Mouse (Mus musculus) urinary bladder, postnatal 25 days (tissue): Measurements from ENCODE around the gene Safb.

ENCODE experiments used
- DNase-seq: peaks from one replicate; pipeline ENCODE4 v3.0.0; 2022; ENCODE audit warnings: low spot score

The Safb gene

DNA sequence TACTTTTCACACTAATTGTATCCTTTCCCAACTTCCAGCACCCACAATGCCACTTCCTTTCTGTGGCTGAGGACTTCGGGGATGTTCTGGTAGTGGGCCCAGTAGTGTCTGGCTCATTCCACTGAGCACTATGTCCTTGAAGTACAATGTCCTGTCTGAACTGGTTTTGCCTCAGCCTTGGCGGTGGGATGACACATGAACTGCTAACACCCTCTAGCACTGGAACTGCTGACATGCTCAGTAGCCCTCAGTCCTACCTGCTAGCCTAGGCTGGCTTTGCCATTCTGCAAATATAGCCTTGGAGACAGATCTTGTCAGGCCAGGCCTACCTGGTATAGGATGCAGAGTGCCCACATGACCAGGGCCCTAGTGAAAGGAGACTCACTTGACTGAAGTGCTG, 22.8 kb upstream of the Safb start:
- no peak for DNase-seq

DNA sequence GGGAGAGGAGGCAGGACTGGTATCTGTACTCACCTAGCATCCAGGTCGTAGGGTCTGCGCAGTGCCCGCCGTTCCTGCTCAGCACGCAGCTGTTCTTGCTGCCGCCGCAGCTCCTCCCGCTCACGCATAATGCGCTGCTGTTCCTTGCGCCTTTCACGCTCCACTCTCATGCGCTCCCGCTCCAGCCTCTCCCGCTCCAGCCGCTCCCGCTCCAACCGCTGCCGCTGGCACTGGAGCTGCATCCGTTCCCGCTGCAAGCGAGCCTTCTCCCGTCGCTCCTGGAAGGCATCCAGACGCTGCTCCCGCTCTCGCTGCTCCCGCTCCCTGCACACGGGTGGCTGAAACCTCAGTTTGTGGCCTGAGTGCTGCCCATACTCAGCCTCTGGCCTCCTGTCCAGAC, 18.3 kb upstream of the Safb start:
- DNase-seq, result no peak

DNA sequence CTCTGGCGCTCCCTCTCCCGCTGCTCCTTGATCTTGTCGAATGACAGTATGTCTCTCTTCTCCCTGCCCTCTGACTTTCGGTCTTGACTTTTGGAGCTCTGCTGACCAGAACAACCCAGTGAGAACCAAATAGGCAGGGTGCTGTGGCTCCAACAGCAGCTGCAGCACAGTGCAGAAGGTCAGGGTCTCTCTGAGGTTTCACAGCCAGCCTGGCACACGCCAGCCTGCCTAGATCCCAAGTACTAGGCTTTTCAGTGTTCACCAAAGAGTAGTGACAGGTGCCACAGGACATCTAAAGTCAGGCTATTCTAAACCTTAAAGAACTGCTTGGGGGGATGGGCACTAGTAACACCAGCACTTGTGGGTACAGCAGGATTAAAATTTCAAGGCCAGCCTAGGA, 17.7 kb upstream of the Safb start:
- no peak for DNase-seq

DNA sequence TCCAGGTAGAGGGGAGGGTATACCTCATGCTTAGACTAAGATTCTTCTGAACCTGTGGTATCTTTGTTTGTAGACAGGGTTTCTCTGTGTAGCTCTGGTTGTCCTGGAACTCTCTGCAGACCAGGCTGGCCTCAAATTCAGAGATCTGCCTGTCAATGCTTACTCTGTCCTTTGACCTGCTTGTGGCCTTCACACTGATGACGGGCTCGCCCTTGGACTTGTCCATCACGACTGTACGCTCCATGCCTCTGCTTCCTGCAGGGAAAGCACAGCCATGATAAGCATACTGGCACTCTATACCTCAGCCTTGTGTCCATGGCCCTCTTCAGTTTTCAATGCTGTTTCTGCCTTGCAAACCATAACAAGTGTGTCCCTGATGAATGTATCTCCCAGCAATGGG, 17.3 kb upstream of the Safb start:
- DNase-seq, result no peak

DNA sequence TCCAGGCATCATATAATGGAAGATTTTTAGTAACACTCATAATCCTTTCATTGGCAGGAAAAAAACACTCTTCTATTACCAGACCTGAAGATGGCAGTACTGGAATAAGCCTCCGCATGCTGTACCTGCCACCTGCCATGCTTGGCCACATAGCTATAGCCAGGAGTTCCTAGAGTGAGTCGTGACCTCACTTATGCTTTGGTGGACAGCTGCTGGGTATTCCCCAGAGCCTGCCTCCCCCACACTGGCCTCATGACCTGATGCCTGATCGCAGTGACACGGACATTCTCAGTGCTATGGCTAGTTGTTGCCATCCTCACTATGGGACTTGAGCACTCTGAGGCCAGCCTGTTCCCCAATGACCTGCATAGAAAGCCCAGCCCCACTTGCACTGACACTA, 14.3 kb upstream of the Safb start:
- DNase-seq, result no peak

DNA sequence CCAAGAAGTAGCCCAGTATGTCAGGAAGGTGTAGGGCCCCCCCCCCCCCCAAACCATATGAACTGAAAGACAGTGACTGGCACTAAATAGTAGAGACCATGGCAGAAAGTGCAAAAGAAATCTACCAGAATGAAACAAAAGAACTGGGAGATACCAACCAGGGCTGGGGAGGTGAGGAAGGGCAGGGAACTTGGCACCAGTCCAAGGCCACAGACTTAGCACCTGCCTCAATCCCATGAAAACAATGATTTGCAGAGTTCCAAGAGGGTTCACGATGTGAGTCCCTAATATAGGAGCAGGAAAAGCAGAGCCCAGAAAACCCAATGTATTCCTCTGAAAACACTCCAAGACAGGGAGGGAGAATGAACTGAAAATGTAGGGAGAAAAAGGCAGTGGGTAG, 12.5 kb upstream of the Safb start:
- DNase-seq, result no peak

DNA sequence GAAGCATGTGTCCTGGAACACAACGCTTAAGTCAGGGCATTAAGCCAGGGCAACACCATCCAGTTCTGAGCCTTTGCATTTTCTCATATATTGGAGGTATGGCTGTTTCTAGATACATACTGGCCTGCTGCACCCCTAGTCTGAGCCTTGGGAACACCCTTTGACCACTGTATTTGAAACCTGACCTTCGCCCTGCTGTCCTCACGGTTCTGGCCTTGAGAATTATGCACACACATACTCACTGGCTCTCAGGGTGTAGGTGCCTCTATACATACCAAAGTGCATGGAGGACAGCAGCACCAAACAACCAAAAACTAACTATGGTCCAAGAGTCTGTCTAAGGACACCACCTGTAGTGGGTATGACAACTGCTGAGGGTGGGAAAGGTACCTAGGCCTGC, 11.7 kb upstream of the Safb start:
- no peak for DNase-seq

DNA sequence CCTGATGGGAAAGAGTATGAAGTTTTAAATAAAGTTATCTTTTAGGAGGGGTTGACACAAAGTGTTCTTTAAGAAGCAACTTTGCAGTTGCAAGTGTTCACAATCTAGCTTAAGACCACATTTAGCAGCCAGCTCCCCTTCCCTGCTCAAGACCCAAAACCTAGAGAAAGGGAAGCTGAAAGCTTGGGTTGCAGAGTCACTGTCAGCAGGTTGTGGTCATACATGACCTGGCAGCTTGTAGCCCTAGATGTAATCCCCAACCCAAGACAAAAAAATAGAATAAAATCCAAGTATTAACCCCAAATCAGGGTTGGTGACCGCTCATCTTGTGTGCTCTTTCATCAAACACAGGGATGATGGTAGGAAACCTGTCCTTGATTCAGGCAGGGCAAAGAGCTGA, 1.6 kb upstream of the Safb start:
- no peak for DNase-seq

DNA sequence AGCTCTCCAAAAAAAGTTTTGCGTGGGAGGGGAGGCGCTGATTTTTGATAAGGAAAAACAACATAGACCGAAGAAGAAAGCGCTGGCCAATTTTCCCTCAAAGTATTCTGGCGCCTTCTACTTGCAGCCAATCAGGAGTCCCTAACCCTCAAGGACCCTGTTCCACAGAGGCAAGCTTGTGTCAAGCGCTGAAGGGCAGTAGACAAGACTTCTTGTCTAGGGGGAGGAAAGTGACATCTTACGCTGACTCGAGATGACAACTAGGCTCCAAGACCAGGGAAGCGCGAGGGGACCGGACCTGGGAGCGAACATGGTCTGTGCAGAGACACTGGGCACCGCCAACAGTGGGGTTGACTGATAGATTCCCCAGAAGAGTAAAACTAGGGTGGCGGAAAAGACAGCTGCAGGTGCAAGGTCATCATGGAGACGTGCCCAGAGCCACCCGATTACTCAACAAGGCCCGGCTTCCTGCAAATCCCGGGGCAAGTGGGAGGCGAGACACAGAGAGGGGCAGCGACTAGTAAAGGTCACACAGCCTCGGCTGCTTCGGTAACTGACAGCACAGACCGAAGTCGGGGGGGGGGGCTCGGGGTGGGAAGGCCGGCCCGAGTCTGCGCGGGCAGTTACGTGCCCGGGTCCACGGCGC, 891 bp upstream of the Safb start:
- peak; percentile 23 for DNase-seq

DNA sequence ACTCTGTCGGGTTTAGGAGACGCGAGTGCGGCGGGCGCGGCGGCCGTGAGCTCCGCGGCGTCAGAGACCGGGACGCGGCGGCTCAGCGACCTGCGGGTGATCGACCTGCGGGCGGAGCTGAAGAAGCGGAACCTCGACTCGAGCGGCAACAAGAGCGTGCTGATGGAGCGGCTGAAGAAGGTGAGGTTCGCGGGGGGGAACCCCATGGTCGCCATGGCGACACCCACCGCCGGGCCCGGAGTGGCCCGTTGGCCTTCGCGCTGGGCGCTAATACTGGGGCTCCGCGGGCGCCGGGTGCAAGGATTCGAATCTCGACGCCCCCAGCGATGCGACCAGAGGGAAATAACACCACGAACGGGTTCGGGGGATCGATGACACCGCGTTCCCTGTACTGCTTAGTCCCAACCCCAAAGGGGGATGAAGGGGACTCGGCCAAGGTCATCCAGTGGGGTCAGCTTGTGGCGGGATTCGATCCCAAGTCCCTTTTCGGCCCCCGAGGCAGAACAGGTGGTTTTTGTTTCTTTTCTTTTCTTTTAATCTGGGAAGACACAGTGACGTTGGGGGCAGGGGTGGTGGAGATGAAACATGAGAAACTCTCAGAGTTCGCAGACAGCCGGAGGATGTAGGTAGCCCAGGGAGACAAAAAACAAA, 671 bp downstream of the Safb start:
- peak; percentile 54 for DNase-seq

DNA sequence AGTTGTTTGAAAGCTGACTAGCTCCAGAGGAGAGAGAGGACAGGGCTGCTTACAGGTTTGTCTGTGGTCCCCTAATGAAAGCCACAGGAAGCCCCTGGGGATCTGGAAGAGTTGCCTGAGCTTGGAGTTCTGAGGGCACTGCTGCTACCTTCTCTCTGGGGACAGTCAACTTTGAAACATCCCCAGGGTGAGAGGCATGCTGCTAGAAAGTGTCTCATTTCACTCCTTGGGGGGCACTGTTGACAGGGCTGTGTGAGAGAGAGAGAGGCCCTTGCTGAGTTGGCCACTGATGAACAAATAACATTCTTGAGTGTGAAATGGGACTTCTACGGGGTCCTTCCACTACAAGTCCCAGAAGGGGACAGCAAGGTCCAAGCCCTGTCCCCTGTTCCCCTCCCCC, 3.1 kb downstream of the Safb start:
- no peak for DNase-seq

DNA sequence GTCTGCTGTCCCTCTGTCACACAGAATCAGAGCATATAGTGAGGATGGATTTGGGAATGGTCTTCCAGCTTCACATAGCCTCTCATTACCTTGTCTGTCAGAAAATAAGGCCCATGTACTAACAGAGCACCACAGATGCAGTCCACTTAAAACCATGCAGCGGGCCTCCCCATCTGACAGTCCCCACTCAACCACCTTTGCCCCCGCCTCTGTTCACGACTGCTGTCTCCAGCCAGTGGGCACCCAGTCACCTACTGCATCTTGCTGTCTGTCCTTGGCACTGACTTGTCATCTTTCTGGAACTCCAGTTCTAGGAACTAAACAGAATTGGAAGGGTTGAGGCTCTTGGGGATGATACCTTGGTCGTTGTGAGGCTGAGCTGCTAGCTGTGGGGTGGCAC, 4.3 kb downstream of the Safb start:
- no peak for DNase-seq

DNA sequence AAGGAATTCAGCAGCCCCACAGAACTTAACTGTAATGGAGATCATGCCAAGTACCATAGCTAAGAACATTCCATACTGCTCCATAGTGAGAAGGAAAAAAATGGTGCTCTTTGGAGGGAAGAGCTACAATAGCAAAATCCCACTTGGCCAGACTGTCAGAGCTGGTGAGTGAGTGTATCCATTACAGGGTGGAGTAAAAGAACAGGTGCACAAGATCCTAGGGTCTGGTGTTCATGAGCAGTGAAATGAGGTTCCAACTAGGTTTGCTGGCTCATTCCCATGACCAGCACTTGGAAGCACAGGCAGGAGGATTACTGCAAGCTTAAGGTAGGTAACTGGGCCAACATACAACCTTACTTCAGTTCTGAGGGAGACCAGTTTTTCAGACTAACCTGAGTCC, 7.9 kb downstream of the Safb start:
- no peak for DNase-seq

DNA sequence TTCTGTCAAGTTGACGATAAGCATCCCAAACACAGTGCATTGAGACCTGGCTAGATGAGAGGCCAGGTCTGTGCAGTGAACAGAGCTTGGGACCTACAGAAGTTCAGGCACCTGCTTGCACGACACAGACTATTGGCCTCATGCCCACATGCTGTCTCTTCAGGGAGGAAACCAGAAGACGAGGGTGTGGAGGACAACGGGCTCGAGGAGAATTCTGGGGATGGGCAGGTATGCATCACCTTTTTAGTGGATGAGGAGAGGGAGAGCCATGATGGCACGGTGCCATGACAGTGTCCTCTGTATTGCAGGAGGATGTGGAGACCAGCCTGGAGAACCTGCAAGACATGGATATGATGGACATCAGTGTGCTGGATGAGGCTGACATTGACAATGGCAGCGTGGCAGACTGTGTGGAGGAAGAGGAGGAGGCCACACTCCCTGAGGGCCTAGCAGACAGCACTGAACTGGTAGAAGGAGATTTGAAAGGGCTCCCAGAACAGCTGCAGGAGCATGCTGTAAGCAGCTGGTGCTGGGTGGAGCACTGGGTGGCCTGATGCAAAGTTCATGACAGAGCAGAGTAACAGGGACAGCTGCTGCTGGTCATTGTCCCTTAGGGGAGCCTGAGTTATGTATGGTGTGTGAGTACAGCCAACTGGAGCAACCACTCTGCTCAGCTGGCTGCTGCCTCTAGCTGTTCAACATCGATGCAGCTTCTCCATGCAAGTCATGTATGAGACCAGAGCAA, 9.1 kb downstream of the Safb start:
- DNase-seq, result no peak

DNA sequence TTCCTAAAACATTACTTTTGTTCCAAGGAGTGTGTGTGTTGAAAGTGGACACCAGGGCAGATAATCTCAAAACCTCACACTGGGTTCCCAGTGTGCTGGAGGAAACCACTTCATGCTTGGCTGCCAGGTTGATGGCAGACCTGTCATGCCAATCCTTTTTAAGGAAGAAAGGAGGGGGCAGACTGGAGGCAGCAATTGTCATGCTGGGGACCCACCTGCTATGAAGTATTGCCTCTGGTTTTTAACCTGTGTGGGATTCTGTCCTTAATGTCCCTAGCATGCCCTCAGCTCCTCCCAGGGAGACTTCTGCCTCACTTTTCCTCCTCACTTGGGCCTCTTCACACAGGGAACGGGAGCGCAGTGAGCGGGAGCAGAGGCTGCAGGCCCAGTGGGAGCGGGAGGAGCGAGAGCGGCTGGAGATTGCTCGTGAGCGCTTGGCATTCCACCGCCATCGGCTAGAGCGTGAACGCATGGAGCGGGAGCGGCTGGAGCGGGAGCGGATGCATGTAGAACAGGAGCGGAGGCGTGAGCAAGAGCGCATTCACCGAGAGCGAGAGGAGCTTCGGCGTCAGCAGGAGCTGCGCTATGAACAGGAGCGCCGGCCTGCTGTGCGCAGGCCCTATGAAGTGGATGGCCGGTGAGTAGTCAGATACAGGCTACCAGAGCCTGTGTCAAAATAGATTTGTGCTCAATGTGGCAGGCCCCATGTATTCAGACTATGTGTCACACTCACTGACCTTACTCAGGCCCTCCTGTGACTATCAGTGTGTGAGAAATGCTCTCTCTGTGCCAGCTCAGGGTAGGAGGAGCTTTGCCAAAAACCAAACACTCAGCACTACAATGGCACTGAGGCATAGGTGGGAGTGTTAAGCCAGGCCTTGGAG, 18.8 kb downstream of the Safb start:
- no peak for DNase-seq

DNA sequence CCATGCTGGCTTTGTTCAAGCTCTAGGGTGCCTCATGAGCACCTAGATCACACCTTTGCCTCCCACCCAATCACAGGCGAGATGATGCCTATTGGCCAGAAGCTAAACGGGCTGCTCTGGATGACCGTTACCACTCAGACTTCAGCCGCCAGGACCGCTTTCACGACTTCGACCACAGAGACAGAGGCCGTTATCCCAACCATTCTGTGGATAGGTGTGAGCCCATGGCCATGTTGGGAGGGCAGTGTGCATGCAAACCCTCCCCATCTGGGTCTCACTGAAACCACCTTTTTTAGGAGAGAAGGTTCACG, 19.4 kb downstream of the Safb start:
- DNase-seq, result no peak

DNA sequence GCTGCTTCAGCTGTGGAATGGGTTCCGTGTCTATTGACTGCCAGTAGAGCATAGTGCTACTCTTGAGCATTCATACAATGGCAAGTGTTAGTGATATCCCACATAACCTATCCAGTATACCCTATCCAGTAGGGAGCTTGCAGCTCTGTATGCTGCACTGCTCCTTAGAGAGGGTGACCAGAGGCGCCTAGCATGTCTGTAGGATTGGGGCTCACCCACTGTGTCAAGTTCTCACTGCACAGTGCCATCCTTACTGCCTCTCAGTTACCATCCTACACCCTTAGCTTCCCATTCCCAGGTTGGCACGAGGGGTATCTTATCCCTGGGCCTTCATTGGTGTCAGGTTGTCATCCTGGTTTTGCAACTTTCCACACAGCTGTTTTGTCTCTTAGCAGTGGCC, 19.8 kb downstream of the Safb start:
- no peak for DNase-seq

DNA sequence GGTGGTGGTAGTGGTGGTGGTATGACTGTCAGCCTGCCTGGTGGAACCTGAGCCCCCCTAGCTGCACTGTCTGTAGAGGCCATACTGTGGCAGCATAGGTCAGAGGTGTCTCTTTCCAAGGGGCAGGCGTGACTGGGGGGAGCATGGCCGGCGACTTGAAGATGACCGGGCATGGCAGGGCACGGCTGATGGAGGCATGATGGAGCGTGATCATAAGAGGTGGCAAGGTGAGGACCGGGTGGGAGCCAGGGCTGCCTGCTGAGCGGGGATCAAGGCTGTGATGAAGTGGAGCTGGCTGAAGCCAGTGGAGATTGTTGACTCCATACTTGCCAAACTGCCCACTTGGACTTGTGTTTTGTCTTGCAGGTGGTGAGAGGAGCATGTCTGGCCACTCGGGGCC, 20.8 kb downstream of the Safb start:
- no peak for DNase-seq

DNA sequence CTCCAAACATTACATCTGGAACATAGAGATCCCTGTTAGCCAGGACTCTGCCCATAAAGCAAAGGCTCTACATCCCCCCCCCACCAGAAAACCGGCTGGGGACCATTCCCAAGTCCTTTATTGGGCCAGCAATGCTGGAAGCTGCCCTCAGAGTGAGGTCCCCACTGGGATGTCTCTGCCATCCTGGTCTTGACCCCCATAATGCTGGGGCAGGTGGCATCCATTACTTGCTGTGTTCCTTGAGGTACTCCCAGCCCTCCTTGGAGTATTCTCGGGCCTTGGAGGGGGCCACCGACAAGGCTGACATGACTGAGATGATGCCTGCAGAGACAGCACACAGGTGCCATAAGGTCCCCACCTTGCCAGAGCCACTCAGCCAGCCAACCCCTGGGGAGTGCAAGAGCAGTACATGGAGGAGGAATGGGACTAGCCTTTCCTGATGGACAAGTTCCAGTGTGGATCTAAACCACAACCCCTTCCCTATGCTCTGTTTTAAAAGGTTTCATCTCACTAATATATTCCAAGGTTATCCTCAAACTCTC, 23.0 kb downstream of the Safb start:
- no peak for DNase-seq

DNA sequence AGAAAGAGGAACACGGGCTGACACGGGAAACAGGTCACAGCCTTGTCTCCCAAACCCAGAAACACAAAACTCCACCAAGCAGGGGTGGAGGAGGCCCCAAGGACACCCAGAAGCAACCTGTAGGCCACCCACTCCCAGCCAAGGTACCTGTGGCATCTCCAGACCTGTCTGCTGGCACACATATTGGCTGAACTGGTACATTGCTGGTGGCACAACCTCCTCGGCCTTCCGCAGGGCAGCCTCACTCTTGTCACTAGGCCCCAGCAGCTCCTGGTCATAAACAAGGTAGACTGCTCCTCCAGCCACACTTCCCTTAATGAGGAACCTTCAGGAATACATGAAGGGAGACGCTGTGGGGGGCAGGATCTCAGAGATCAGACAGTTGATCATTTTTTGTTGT, 24.1 kb downstream of the Safb start:
- DNase-seq, result no peak

DNA sequence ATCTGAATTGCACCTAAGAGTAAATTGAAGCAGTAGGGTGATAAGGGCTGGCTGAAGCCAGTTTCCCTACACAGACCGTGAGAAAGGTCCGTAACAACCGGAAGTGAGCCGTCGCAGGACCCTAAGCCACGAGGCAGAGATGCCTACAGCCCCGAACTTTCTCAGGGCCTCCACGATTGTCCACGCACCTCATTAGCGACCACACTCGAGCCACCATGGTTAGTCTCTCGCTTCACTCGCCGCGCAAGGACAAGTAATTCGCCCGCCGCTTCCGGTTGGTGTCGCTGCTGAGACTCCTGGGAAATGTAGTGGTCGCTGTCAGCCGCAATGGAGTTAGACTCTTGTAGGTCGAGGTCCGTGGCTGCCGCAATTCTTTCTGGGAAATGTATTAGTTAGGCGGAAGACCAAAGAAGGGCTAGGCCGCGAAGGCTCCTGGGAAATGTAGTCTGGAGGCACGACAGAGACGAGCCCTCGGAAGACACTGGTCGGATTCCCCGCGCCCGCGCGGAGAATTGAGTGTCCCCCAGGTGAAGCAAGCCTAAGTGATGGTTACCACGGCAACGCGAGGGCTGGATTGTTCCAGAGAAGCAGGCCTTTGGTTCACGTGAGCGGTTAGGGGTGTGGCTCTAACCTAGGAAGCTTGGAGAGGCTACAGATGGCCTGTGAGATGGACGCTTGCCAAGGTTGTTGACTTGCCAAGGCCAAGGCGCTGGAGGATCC, 25.0 kb downstream of the Safb start, which contains the start of gene 2410015M20Rik:
Gene 2410015M20Rik (minus strand): TSS at position 320 of the 720 bp plus-strand sequence.
- peak; percentile 87 for DNase-seq

DNA sequence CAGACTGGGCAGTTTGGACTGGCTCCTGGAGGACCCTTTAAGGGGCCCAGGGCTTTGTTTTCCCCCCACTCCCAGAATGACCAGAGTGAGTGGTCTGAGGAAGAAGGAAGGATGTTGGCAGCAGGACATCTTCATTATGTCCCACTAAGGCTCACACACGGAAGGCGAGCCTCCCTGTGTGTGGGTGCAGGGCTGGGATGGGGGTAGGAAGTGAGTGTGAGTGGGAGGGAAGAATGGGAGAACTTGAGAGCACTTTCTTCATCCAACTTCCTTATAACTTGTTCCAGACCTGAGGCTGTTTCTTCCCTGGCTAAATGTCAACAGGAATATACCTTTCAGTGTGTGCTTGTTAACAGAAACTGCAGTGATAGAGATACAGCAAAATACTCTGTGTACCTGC, 26.7 kb downstream of the Safb start:
- no peak for DNase-seq
